Mouse (Mus musculus) heart, embryonic 11.5 days (tissue): ENCODE measurements around the gene Popdc2. TPM values are rescaled to one million over a fixed set of nuclear protein-coding genes. Genes with fewer than 3 reads are reported as not detected.

Source experiments
- ATAC-seq: fragments of 200-750 bp; cut with Nextera tagmentation; replicated peaks from 2 replicates; pipeline ENCODE4 v1.8.0; 2017; ENCODE audit warnings: moderate library complexity; ENCODE audit not compliant: insufficient number of reproducible peaks, low FRiP score, low TSS enrichment
- H3K27ac ChIP-seq: fragments of 300-500 bp; sonication (generic); 2 replicates; pipeline ENCODE4 v1.5.1; 2014; ENCODE audit warnings: mild to moderate bottlenecking, low read depth, low read length
- H3K27me3 ChIP-seq: fragments of 300-500 bp; sonication (generic); 2 replicates; pipeline ENCODE4 v1.6.1; 2014; ENCODE audit warnings: mild to moderate bottlenecking, low read length, mixed read lengths; ENCODE audit not compliant: control insufficient read depth, insufficient read depth
- H3K36me3 ChIP-seq: fragments of 300-500 bp; sonication (generic); 2 replicates; pipeline ENCODE4 v1.6.1; 2014; ENCODE audit warnings: mild to moderate bottlenecking, low read length, moderate library complexity, mixed read lengths; ENCODE audit not compliant: control insufficient read depth, insufficient read depth
- H3K4me1 ChIP-seq: fragments of 300-500 bp; sonication (generic); 2 replicates; pipeline ENCODE4 v1.6.1; 2014; ENCODE audit warnings: low read length; ENCODE audit not compliant: control insufficient read depth, insufficient read depth
- H3K4me2 ChIP-seq: fragments of 300-500 bp; sonication (generic); 2 replicates; pipeline ENCODE4 v1.6.1; 2014; ENCODE audit warnings: mild to moderate bottlenecking, moderate library complexity
- H3K4me3 ChIP-seq: fragments of 300-500 bp; sonication (generic); 2 replicates; pipeline ENCODE4 v1.5.1; 2014; ENCODE audit warnings: low read depth, low read length
- H3K9ac ChIP-seq: fragments of 300-500 bp; sonication (generic); 2 replicates; pipeline ENCODE4 v1.6.1; 2014; ENCODE audit warnings: mild to moderate bottlenecking, low read depth, low read length, moderate library complexity
- H3K9me3 ChIP-seq: fragments of 300-500 bp; sonication (generic); replicated peaks from 2 replicates; pipeline ENCODE4 v1.6.1; 2016; ENCODE audit warnings: low read length; ENCODE audit not compliant: control insufficient read depth
- WGBS: fragments of 180-500 bp; shearing (Covaris S2); extraction: QIAGEN DNeasy Blood & Tissue Kit; methylation state at CpG from one replicate; pipeline ENCODE4 v1.1.7; 2014; ENCODE audit not compliant: insufficient replicate concordance; 5-methylcytosine and 5-hydroxymethylcytosine counted together
- polyA plus RNA-seq: library from polyadenylated mRNA; unstranded; fragments of >200 nt; fragmentation: Nextera tagmentation; extraction: Ambion mirVana; gene quantifications from 2 replicates; pipeline ENCODE4 v1.2.1, GENCODE M21; 2014

Popdc2 gene
- polyA plus RNA-seq, 1 experiment from 2014 or later: 292 TPM

GRCm38 (mm10) chr16:38375182-38375581 is 13.2 kb downstream of the Popdc2 start:
- Histone ChIP-seq H3K9me3 (no peaks in the 10 kb centered on the region), H3K4me1 (peaks cover 45% of the 10 kb centered on the region), H3K4me3 (no peak overlapping the region), H3K36me3 (peaks cover 5% of the 10 kb centered on the region), H3K27ac (no peak overlapping the region), H3K27me3 (no peaks in the 10 kb centered on the region), H3K4me2 (peak overlapping the region; percentile 51), H3K9ac (peak overlapping the region; percentile 43; the same call in 1 of the 2 replicates)
- ATAC-seq: no peak
- WGBS: 48% methylated on average over 7 of the region's 7 CpGs

- Histone ChIP-seq H3K9ac (no peak overlapping the region), H3K27ac (peak overlapping the region; percentile 50), H3K4me2 (peak overlapping the region; percentile 51), H3K27me3 (no peaks in the 10 kb centered on the region), H3K4me3 (peak overlapping the region; percentile 23; the same call in 1 of the 2 replicates), H3K9me3 (no peaks in the 10 kb centered on the region), H3K4me1 (peaks cover 34% of the 10 kb centered on the region), H3K36me3 (peaks cover 5% of the 10 kb centered on the region)
- 35% methylated on average over 17 of the region's 17 CpGs for WGBS
- no peak for ATAC-seq
Measured at GRCm38 (mm10) chr16:38376163-38376840, 14.3 kb downstream of the Popdc2 start.

GRCm38 (mm10) chr16:38376841-38377249 is 14.8 kb downstream of the Popdc2 start:
- Histone ChIP-seq H3K4me1 (peaks cover 34% of the 10 kb centered on the region), H3K4me3 (peak overlapping the region; percentile 23; the same call in 1 of the 2 replicates), H3K9ac (no peak overlapping the region), H3K4me2 (peak overlapping the region; percentile 51), H3K36me3 (peaks cover 5% of the 10 kb centered on the region), H3K9me3 (no peaks in the 10 kb centered on the region), H3K27ac (no peak overlapping the region), H3K27me3 (no peaks in the 10 kb centered on the region)
- ATAC-seq: no peak
- 57% methylated on average over 8 of the region's 8 CpGs for WGBS

GRCm38 (mm10) chr16:38377546-38377945 is 15.5 kb downstream of the Popdc2 start:
- no peak for ATAC-seq
- Histone ChIP-seq H3K4me1 (peaks cover 32% of the 10 kb centered on the region), H3K27ac (no peak overlapping the region), H3K9ac (no peak overlapping the region), H3K9me3 (no peaks in the 10 kb centered on the region), H3K4me3 (no peak overlapping the region), H3K36me3 (peaks cover 5% of the 10 kb centered on the region), H3K27me3 (no peaks in the 10 kb centered on the region), H3K4me2 (no peak overlapping the region)
- 76% methylated on average over 6 of the region's 6 CpGs for WGBS

GRCm38 (mm10) chr16:38378591-38378990 is 16.6 kb downstream of the Popdc2 start:
- no peaks in the 10 kb centered on the region for H3K9me3 ChIP-seq
- no peak overlapping the region for H3K9ac ChIP-seq
- H3K4me1 ChIP-seq: peaks cover 29% of the 10 kb centered on the region
- H3K36me3 ChIP-seq: peaks cover 5% of the 10 kb centered on the region
- H3K27me3 ChIP-seq: no peaks in the 10 kb centered on the region
- WGBS: 79% methylated on average over 6 of the region's 6 CpGs
- no peak overlapping the region for H3K4me2 ChIP-seq
- H3K4me3 ChIP-seq: no peak overlapping the region
- no peak overlapping the region for H3K27ac ChIP-seq
- no peak for ATAC-seq

DNA sequence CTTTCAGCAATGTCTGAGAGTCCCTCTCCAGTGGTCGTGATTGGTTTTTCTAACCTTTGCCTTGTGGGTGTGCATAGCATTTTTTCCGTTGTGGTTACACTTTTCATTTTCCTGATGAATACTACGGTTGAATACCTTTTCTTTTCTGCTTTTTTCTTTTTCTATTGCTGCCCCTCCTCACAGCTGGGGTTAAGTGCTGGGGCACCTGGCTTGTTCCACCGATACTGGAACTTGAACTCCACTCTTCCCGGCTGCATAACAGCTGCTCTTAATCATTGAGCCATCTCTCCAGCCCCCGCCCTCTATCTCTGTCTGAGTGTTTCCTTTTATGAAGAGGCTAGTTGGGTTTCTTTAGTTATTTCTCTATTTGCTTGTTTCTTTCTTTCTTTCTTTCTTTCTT is 17.1 kb downstream of the Popdc2 start:
- Histone ChIP-seq H3K9me3 (no peaks in the 10 kb centered on the region), H3K4me1 (peaks cover 25% of the 10 kb centered on the region), H3K4me2 (no peak overlapping the region), H3K36me3 (peaks cover 3% of the 10 kb centered on the region), H3K4me3 (no peak overlapping the region), H3K9ac (no peak overlapping the region), H3K27ac (no peak overlapping the region), H3K27me3 (no peaks in the 10 kb centered on the region)
- 51% methylated on average over 6 of the region's 6 CpGs for WGBS
- no peak for ATAC-seq

DNA sequence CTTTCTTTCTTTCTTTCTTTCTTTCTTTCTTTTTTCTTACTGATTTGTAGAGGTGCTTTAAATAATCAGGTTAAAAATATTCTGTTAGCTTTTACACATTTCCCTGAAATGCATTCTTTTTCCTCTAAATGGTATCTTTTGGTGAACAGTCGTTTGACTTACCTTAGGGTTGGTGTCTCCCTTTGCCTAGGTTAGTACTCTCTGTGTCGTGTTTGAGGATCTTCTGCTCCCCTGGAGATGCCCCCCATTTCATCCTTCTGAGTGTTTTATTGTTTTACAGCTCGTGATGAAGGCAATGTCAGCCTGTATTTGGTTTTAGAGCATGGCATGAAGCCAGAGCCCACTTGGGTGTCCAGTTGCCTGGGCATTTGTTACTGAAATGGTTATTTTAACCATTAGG is 17.5 kb downstream of the Popdc2 start:
- Histone ChIP-seq H3K9ac (no peak overlapping the region), H3K36me3 (peaks cover 3% of the 10 kb centered on the region), H3K4me2 (no peak overlapping the region), H3K9me3 (no peaks in the 10 kb centered on the region), H3K27me3 (no peaks in the 10 kb centered on the region), H3K27ac (no peak overlapping the region), H3K4me1 (peaks cover 21% of the 10 kb centered on the region), H3K4me3 (no peak overlapping the region)
- WGBS: 58% methylated on average over 3 of the region's 3 CpGs
- no peak for ATAC-seq

DNA sequence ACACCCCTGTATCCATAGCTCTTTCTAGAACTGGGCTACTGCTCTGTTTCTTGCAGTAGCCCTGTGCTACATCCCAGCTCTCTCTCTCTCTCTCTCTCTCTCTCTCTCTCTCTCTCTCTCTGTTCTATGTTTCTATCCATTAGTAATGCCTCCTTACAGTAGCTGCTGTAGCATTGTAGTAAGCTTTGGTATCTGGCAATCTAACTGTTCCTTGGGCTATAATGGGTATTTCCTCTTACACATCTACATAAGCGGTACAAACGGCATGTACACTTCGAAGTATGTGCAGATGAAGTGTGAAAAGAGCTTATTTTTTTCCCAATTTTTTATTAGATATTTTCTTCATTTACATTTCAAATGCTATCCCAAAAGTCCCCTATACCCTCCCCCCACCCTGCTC is 17.9 kb downstream of the Popdc2 start:
- Histone ChIP-seq H3K9me3 (no peaks in the 10 kb centered on the region), H3K27me3 (no peaks in the 10 kb centered on the region), H3K4me3 (no peak overlapping the region), H3K4me2 (no peak overlapping the region), H3K9ac (no peak overlapping the region), H3K4me1 (peaks cover 16% of the 10 kb centered on the region), H3K36me3 (peaks cover 3% of the 10 kb centered on the region), H3K27ac (no peak overlapping the region)
- no peak for ATAC-seq
- 94% methylated on average over 3 of the region's 3 CpGs for WGBS

GRCm38 (mm10) chr16:38383683-38384082 is 21.7 kb downstream of the Popdc2 start:
- Histone ChIP-seq H3K4me1 (no peaks in the 10 kb centered on the region), H3K9me3 (no peaks in the 10 kb centered on the region), H3K36me3 (no peaks in the 10 kb centered on the region), H3K9ac (no peak overlapping the region), H3K4me2 (no peak overlapping the region), H3K4me3 (no peak overlapping the region), H3K27me3 (no peaks in the 10 kb centered on the region), H3K27ac (no peak overlapping the region)
- ATAC-seq: no peak
- 73% methylated on average over 2 of the region's 2 CpGs for WGBS
